Mouse (Mus musculus) liver, embryonic 12.5 days (tissue): ENCODE data around the gene H2-Q7. TPM values are rescaled to one million over a fixed set of nuclear protein-coding genes. Genes with fewer than 3 reads are reported as not detected.
"Not testable (repeated sequence)": the region's sequence is repeated elsewhere in the genome, so short reads cannot be mapped to it uniquely, and the experiment has no call there.

Experiments used
- ATAC-seq: fragments of 200-750 bp; cut with Nextera tagmentation; 2 replicates; pipeline ENCODE4 v1.8.0; 2017; ENCODE audit warnings: moderate number of reproducible peaks, mild to moderate bottlenecking, moderate library complexity
- H3K27ac ChIP-seq: fragments of 300-500 bp; sonication (generic); 2 replicates; pipeline ENCODE4 v1.5.1; 2016; ENCODE audit warnings: mild to moderate bottlenecking
- H3K27me3 ChIP-seq: fragments of 300-500 bp; sonication (generic); replicated peaks from 2 replicates; pipeline ENCODE4 v1.6.1; 2016; ENCODE audit warnings: mild to moderate bottlenecking, moderate library complexity
- H3K36me3 ChIP-seq: fragments of 300-500 bp; sonication (generic); 2 replicates; pipeline ENCODE4 v1.6.1; 2016; ENCODE audit warnings: mild to moderate bottlenecking, moderate library complexity
- H3K4me1 ChIP-seq: fragments of 300-500 bp; sonication (generic); 2 replicates; pipeline ENCODE4 v1.6.1; 2016
- H3K4me2 ChIP-seq: fragments of 300-500 bp; sonication (generic); 2 replicates; pipeline ENCODE4 v1.6.1; 2016; ENCODE audit warnings: mild to moderate bottlenecking, moderate library complexity
- H3K4me3 ChIP-seq: fragments of 300-500 bp; sonication (generic); 2 replicates; pipeline ENCODE4 v1.5.1; 2016; ENCODE audit warnings: mild to moderate bottlenecking, moderate library complexity
- H3K9ac ChIP-seq: fragments of 300-500 bp; sonication (generic); 2 replicates; pipeline ENCODE4 v1.6.1; 2016; ENCODE audit warnings: mild to moderate bottlenecking, moderate library complexity
- H3K9me3 ChIP-seq: fragments of 300-500 bp; sonication (generic); replicated peaks from 2 replicates; pipeline ENCODE4 v1.6.1; 2016; ENCODE audit warnings: mild to moderate bottlenecking, moderate library complexity
- WGBS: fragments of 180-500 bp; shearing (Covaris S2); methylation state at CpG from one replicate; pipeline ENCODE4 v1.1.7; 2016; ENCODE audit not compliant: insufficient replicate concordance; 5-methylcytosine and 5-hydroxymethylcytosine counted together
- polyA plus RNA-seq: library from polyadenylated mRNA; unstranded; fragments of >200 nt; fragmentation: Nextera tagmentation; extraction: Ambion mirVana; gene quantifications from 2 replicates; pipeline ENCODE4 v1.2.1, GENCODE M21; 2016

The H2-Q7 gene
- polyA plus RNA-seq, 1 experiment from 2014 or later: 24.6 TPM

DNA sequence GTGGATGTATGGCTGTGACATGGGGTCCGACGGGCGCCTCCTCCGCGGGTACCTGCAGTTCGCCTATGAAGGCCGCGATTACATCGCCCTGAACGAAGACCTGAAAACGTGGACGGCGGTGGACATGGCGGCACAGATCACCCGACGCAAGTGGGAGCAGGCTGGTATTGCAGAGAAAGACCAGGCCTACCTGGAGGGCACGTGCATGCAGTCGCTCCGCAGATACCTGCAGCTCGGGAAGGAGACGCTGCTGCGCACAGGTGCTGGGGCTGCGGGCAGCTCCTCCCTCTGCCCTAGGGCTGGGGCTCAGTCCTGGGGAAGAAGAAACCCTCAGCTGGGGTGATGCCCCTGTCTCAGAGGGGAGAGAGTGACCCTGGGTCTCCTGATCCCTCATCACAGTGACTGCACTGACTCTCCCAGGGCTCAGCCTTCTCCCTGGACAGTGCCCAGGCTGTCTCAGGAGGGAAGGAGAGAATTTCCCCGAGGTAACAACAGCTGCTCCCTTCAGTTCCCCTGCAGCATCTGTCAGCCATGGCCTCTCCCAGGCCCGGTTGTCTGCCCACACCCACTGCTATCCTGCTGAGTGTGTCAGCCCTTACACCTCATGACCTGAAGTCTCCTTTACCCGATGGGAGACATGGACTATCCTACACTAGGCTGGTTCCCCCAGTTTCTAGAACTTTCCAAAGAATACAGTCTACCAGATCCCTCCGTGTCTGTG, 1.1 kb downstream of the H2-Q7 start:
- H3K4me1 ChIP-seq, H3K4me3 ChIP-seq, H3K27ac ChIP-seq, H3K9ac ChIP-seq, H3K36me3 ChIP-seq, ATAC-seq, H3K9me3 ChIP-seq: not testable (repeated sequence)
- WGBS: 30% methylated on average over 27 of the region's 27 CpGs
- peaks cover 46% of the 10 kb centered on the region for H3K27me3 ChIP-seq
- H3K4me2 ChIP-seq: 0 out of 2 replicates have a peak overlapping the region, but pooled peaks have one; percentile 1

DNA sequence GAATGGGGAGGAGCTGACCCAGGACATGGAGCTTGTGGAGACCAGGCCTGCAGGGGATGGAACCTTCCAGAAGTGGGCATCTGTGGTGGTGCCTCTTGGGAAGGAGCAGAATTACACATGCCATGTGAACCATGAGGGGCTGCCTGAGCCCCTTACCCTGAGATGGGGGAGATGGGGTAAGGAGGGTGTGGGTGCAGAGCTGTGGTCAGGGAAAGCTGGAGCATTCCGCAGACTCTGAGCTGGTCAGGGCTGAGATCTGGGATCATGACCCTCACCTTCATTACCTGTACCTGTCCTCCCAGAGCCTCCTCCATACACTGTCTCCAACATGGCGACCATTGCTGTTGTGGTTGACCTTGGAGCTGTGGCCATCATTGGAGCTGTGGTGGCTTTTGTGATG, 3.4 kb downstream of the H2-Q7 start:
- 47% methylated on average over 2 of the region's 2 CpGs for WGBS
- H3K9ac ChIP-seq, H3K4me3 ChIP-seq, H3K4me1 ChIP-seq, H3K9me3 ChIP-seq, H3K36me3 ChIP-seq, ATAC-seq, H3K4me2 ChIP-seq, H3K27ac ChIP-seq: not testable (repeated sequence)
- H3K27me3 ChIP-seq: peaks cover 30% of the 10 kb centered on the region

DNA sequence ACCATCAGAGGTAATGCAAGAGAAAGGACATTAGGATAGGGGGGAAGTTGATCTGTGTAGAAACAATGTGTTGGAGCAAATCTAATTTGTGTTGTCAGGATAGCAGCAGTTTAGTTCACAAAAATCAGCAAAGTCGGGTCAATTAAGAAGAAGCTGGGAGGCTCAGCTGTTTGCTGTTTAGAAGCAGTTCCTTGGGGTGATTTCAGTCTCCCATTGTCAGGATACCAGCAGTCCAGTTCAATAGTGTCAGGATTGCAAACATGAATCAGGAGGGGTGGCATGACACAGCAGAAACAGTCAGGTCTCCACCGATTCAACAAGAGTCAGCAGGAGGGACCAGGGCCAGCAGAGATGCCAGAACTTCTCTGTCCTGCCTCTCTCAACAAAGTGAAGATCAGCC, 5.6 kb downstream of the H2-Q7 start:
- H3K27ac ChIP-seq, H3K4me2 ChIP-seq, ATAC-seq, H3K9me3 ChIP-seq, H3K4me3 ChIP-seq, H3K9ac ChIP-seq, H3K36me3 ChIP-seq, H3K4me1 ChIP-seq: not testable (repeated sequence)
- WGBS: 51% methylated on average over 2 of the region's 2 CpGs
- H3K27me3 ChIP-seq: peaks cover 13% of the 10 kb centered on the region

DNA sequence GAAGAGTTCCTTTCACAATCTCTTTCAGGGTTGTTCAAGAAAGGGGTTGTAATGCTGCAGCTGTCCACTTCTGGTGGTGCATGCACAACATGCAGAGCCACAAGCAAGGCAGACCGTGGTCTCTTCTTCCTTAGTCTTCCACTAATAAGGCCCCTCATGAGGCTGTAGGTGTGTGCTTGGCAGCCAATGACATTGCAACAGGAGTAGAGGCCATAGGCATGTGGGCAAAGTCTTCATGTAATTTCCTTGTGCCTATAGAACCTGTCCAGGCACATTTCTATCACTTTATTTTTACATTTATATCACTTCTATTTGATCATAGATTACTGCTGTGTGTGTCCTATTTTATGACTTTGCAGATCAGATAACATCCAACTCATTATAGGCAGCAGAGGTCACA, 19.3 kb downstream of the H2-Q7 start:
- no CpG with 5 or more reads among the region's 1 CpGs for WGBS
- H3K27me3 ChIP-seq, H3K9me3 ChIP-seq, H3K9ac ChIP-seq, H3K27ac ChIP-seq, H3K4me1 ChIP-seq, H3K4me3 ChIP-seq, H3K36me3 ChIP-seq, H3K4me2 ChIP-seq, ATAC-seq: not testable (repeated sequence)

DNA sequence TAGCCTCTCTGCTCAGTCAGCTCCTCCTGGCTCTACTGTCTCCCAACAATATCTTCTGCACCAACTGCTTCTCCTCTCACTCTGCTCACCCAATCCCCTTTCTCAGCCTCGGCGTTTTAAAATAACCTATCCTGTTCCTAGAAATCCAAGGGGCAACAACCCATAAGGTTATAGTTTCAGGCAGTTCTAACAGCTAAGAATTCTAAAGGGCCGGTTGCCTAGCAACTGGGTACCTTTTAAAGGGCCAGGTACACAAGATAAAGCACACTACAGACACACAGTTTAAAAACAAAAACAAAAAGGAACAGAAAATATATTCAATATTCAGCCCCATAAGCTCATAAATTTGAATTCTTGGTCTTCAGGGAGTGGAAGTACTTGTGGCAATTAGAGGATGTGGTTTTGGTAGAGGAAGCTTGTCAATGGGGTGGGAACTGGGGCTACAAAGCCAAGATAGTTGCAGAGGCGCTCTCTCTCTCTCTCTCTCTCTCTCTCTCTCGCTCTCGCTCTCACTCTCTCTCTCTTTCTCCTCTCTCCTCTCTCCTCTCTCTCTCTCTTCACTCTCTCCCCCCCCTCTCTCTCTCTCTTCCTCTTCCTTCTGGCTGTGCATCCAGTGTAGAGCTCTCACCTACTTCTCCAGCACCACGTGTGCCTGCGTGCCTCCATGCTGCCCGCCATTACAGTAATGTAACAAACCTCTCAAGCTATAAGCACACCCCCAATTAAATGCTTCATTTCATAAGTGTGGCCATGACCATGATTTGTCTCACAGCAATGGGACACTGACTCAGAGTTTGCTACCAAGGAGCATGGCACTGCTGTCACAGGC, 21.8 kb downstream of the H2-Q7 start:
- not testable (repeated sequence) for H3K4me1 ChIP-seq, H3K9me3 ChIP-seq, H3K27ac ChIP-seq, H3K9ac ChIP-seq, ATAC-seq, H3K36me3 ChIP-seq, H3K27me3 ChIP-seq, H3K4me2 ChIP-seq, H3K4me3 ChIP-seq
- no CpG with 5 or more reads among the region's 9 CpGs for WGBS

DNA sequence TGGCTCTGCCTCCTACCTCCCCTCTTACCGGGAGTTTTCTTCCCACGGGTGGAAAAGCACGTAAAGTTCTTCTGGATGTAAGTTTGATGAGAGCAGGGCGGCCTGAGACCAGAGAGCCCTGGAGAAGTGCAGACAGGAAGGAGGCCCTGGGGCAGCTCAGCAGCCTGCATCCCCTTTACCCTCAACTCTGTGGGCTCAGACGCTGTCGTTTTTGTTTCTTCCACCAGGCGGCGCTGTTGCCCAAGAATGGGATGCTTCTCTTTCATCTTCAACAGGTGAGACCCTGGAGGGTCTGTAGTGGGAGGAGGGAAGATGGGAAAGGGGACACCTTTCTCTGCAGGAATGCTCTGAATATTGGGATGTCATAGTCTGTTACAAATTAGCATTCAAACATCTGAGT, 26.7 kb downstream of the H2-Q7 start:
- not testable (repeated sequence) for ATAC-seq, H3K27ac ChIP-seq, H3K36me3 ChIP-seq, H3K4me2 ChIP-seq, H3K4me1 ChIP-seq, H3K9ac ChIP-seq, H3K9me3 ChIP-seq, H3K4me3 ChIP-seq
- 4% methylated on average over 8 of the region's 8 CpGs for WGBS
- peaks cover 28% of the 10 kb centered on the region for H3K27me3 ChIP-seq

DNA sequence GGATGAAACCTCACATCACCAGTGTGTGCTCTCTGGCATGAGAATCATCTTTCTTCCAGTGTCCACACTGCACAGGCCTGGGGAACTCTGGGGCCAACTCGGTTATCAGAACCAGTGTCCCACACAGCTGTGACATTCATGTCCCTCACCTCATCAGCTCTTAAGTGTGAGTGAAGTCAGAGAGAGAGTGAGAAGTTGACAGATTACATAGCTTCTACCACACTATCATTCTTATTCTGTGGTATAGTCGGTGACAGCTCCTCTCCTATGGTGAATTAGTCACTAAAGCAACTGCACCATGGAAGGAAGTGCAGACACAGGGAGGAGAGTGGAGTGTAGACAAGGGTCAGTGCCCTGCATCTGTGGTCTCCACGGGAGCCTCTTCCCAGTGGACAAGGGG, 30.0 kb downstream of the H2-Q7 start:
- 46% methylated on average over 3 of the region's 3 CpGs for WGBS
- not testable (repeated sequence) for H3K9me3 ChIP-seq, H3K4me2 ChIP-seq, H3K4me3 ChIP-seq, H3K4me1 ChIP-seq, H3K27ac ChIP-seq, H3K36me3 ChIP-seq, H3K9ac ChIP-seq, ATAC-seq
- peaks cover 44% of the 10 kb centered on the region for H3K27me3 ChIP-seq

DNA sequence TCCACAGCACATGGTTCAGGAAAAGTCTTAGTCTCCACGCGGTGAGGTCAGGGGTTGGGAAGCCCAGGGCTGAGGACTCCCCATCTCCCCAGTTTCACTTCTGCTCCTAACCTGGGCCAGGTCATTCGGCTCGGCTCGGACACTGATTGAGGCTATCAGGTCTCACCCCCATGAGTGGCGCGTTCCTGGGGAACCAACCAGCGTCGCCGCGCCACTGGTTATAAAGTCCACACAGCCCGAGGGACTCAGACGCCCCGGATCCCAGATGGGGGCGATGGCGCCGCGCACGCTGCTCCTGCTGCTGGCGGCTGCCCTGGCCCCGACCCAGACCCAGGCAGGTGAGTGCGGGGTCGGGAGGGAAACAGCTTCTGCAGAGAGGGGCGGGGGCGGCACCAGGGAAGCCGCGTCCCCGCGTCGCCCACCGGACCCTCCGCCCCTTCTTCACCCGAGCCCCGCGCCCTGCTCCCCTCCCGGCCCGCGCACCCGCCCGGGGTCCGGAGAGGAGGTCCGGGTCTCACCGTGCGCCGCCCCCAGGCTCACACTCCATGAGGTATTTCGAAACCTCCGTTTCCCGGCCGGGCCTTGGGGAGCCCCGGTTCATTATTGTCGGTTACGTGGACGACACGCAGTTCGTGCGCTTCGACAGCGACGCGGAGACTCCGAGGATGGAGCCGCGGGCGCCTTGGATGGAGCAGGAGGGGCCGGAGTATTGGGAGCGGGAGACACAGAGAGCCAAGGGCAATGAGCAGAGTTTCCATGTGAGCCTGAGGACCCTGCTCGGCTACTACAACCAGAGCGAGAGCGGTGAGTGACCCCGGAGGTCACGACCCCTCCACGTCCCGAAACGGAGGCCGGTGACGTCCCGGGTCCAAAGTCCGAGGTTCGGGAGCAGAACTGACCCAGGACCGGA, 31.1 kb downstream of the H2-Q7 start, which contains the start of gene H2-Q10:
TSS of gene H2-Q10 (plus strand) at position 248 of the 910 bp plus-strand sequence.
- 3% methylated on average over 70 of the region's 80 CpGs for WGBS
- Histone ChIP-seq H3K27me3 (peaks cover 45% of the 10 kb centered on the region), H3K4me2 (peak within 1 kb of the TSS; percentile 50), H3K4me1 (no peaks in the 10 kb centered on the region), H3K4me3 (peak within 1 kb of the TSS; percentile 35), H3K27ac (peak within 1 kb of the TSS; percentile 52), H3K36me3 (no peaks in the 10 kb centered on the region; the same call in 1 of the 2 replicates), H3K9ac (no peak within 1 kb of the TSS), H3K9me3 (no peaks in the 10 kb centered on the region)
- ATAC-seq: peak; percentile 74

DNA sequence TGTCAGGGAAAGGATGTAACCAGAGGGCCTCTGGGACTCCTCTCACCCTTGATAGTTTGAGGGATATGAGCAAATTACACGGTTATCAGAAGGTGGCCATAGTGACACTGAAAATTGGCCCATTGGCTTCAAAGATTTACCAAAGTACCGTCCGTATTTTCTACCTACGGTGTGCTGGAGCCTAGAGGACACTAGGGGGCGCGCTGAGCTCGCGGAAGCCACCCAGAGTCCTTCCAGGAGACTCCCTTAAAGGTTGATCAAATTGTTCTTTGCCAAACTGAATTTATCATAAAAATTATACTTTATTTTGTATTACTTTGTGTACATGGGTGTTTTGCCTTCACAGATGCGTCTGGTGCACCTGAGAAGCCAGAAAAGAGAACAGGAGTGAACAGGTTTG, 45.1 kb downstream of the H2-Q7 start:
- 1% methylated on average over 9 of the region's 9 CpGs for WGBS
- H3K27ac ChIP-seq: no peak overlapping the region
- H3K4me1 ChIP-seq: no peaks in the 10 kb centered on the region
- no peak overlapping the region for H3K4me2 ChIP-seq
- peaks cover 11% of the 10 kb centered on the region for H3K27me3 ChIP-seq
- H3K36me3 ChIP-seq: no peaks in the 10 kb centered on the region
- no peak for ATAC-seq
- H3K9ac ChIP-seq: no peak overlapping the region
- H3K4me3 ChIP-seq: no peak overlapping the region
- no peaks in the 10 kb centered on the region for H3K9me3 ChIP-seq

DNA sequence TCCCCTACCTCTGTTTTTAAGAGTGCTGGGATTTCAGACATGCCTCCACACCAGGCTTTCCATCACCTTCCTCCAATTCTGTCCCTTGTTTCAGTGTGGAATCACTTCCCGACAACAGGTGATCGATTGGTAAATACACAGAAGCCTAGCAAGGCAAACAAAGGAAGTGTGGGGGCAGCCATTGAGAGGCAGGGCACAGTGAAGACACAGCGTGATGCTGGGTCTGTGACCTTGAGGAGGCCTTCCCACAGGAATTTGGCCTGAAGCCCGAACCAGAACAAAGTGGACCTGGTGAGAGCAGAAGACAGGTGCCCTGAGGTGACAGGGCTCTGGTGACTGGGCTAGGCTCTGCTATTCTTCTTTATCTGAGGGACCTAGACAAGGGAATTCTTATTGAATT, 46.7 kb downstream of the H2-Q7 start:
- ATAC-seq: no peak
- no peaks in the 10 kb centered on the region for H3K9me3 ChIP-seq
- H3K36me3 ChIP-seq: no peaks in the 10 kb centered on the region
- 55% methylated on average over 4 of the region's 4 CpGs for WGBS
- H3K4me3 ChIP-seq: no peak overlapping the region
- H3K27me3 ChIP-seq: peaks cover 19% of the 10 kb centered on the region
- H3K27ac ChIP-seq: no peak overlapping the region
- no peaks in the 10 kb centered on the region for H3K4me1 ChIP-seq
- H3K4me2 ChIP-seq: no peak overlapping the region
- no peak overlapping the region for H3K9ac ChIP-seq

DNA sequence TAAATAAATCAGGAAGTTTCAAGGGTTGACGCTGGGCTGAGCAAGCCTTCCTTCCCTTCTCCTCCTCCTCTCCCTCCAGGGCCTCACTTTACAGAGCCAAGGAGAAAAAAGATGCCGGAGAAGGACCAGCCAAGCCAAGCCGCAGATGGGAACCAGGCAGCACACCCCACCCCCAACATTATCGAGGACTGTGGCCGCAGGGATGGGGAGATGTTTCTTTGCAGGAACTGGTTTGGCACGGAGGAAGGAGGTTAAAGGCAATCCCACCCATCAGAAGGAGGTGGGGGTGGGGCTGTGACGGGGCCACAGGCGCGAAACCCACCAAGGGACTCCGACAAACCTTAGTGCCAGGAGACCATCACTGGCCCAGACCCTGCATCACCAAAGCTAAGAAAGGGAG, 47.8 kb downstream of the H2-Q7 start:
- WGBS: 26% methylated on average over 10 of the region's 10 CpGs
- no peak for ATAC-seq
- H3K27me3 ChIP-seq: peaks cover 22% of the 10 kb centered on the region
- no peak overlapping the region for H3K27ac ChIP-seq
- no peak overlapping the region for H3K4me3 ChIP-seq
- no peaks in the 10 kb centered on the region for H3K36me3 ChIP-seq
- no peak overlapping the region for H3K4me2 ChIP-seq
- H3K4me1 ChIP-seq: no peaks in the 10 kb centered on the region
- H3K9ac ChIP-seq: no peak overlapping the region
- H3K9me3 ChIP-seq: no peaks in the 10 kb centered on the region

DNA sequence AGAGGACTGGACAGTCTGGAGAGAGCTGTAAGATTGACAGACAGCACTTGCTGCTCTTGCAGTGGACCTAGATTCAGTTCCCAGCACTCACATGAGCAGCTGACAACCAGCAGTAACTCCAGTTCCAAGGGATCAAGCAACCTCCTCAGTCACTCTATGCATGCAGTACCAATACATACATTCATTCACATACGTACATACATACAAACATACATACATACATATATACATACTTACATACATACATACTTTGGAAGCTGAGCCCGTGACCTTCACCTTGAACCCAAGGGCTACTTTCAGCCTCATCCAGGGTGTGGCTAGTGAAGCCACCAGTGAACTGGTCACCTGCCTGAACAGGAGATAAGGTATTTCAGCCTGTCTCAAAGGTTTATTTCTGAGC, 49.1 kb downstream of the H2-Q7 start:
- 68% methylated on average over 2 of the region's 2 CpGs for WGBS
- no peaks in the 10 kb centered on the region for H3K36me3 ChIP-seq

More for the DNA sequence above, 49.1 kb downstream of the H2-Q7 start:
- Histone ChIP-seq H3K27ac (no peak overlapping the region), H3K9ac (no peak overlapping the region), H3K4me2 (no peak overlapping the region), H3K9me3 (no peaks in the 10 kb centered on the region), H3K4me3 (no peak overlapping the region), H3K27me3 (peaks cover 22% of the 10 kb centered on the region), H3K4me1 (no peaks in the 10 kb centered on the region)
- no peak for ATAC-seq
